Mouse (Mus musculus) neural tube, embryonic 12.5 days (tissue): Measurements from ENCODE around the gene Ubp1. TPM values are rescaled to one million over a fixed set of nuclear protein-coding genes. Genes with fewer than 3 reads are reported as not detected.

Source experiments
- ATAC-seq: fragments of 200-750 bp; cut with Nextera tagmentation; 2 replicates; pipeline ENCODE4 v1.8.0; 2017; ENCODE audit warnings: low read depth, mild to moderate bottlenecking, moderate TSS enrichment, moderate library complexity; ENCODE audit not compliant: low FRiP score
- H3K27ac ChIP-seq: fragments of 300-500 bp; sonication (generic); 2 replicates; pipeline ENCODE4 v1.5.1; 2016
- H3K27me3 ChIP-seq: fragments of 300-500 bp; sonication (generic); replicated peaks from 2 replicates; pipeline ENCODE4 v1.6.1; 2016; ENCODE audit warnings: mild to moderate bottlenecking
- H3K36me3 ChIP-seq: fragments of 300-500 bp; sonication (generic); 2 replicates; pipeline ENCODE4 v1.6.1; 2016; ENCODE audit warnings: mild to moderate bottlenecking
- H3K4me1 ChIP-seq: fragments of 300-500 bp; sonication (generic); 2 replicates; pipeline ENCODE4 v1.6.1; 2016
- H3K4me2 ChIP-seq: fragments of 300-500 bp; sonication (generic); replicated peaks from 2 replicates; pipeline ENCODE4 v1.6.1; 2016; ENCODE audit warnings: mild to moderate bottlenecking
- H3K4me3 ChIP-seq: fragments of 300-500 bp; sonication (generic); 2 replicates; pipeline ENCODE4 v1.5.1; 2016
- H3K9ac ChIP-seq: fragments of 300-500 bp; sonication (generic); 2 replicates; pipeline ENCODE4 v1.6.1; 2016; ENCODE audit warnings: mild to moderate bottlenecking
- H3K9me3 ChIP-seq: fragments of 300-500 bp; sonication (generic); 2 replicates; pipeline ENCODE4 v1.6.1; 2016; ENCODE audit warnings: mild to moderate bottlenecking
- WGBS: fragments of 180-500 bp; shearing (Covaris S2); methylation state at CpG from one replicate; pipeline ENCODE4 v1.1.7; 2016; 5-methylcytosine and 5-hydroxymethylcytosine counted together
- polyA plus RNA-seq: library from polyadenylated mRNA; unstranded; fragments of >200 nt; fragmentation: Nextera tagmentation; extraction: Ambion mirVana; gene quantifications from 2 replicates; pipeline ENCODE4 v1.2.1, GENCODE M21; 2016

Ubp1 gene
- polyA plus RNA-seq, 1 experiment from 2014 or later = 52.0 TPM

- no peaks in the 10 kb centered on the region for H3K36me3 ChIP-seq
- peaks cover 25% of the 10 kb centered on the region for H3K4me1 ChIP-seq
- H3K9me3 ChIP-seq = no peaks in the 10 kb centered on the region
- H3K4me3 ChIP-seq = no peak overlapping the region
- no peak overlapping the region for H3K27ac ChIP-seq
- WGBS = 89% methylated on average over 5 of the region's 5 CpGs
- no peaks in the 10 kb centered on the region for H3K27me3 ChIP-seq
- ATAC-seq = no peak
- no peak overlapping the region for H3K4me2 ChIP-seq
- no peak overlapping the region for H3K9ac ChIP-seq
Observed at GRCm38 (mm10) chr9:113935638-113936037, 4.9 kb downstream of the Ubp1 start.

GRCm38 (mm10) chr9:113939063-113939850 is 8.5 kb downstream of the Ubp1 start:
- ATAC-seq = no peak
- peaks cover 9% of the 10 kb centered on the region; the same call in 1 of the 2 replicates for H3K4me1 ChIP-seq
- no peak overlapping the region for H3K27ac ChIP-seq
- H3K9me3 ChIP-seq = no peaks in the 10 kb centered on the region
- H3K4me3 ChIP-seq = no peak overlapping the region
- no peak overlapping the region for H3K4me2 ChIP-seq
- 91% methylated on average over 9 of the region's 9 CpGs for WGBS
- H3K36me3 ChIP-seq = no peaks in the 10 kb centered on the region
- no peak overlapping the region for H3K9ac ChIP-seq
- H3K27me3 ChIP-seq = no peaks in the 10 kb centered on the region

- H3K4me2 ChIP-seq = no peak overlapping the region
- ATAC-seq = no peak
- H3K9ac ChIP-seq = no peak overlapping the region
- H3K36me3 ChIP-seq = peaks cover 7% of the 10 kb centered on the region
- H3K27ac ChIP-seq = no peak overlapping the region
- H3K9me3 ChIP-seq = no peaks in the 10 kb centered on the region
- no peaks in the 10 kb centered on the region for H3K4me1 ChIP-seq
- H3K27me3 ChIP-seq = no peaks in the 10 kb centered on the region
- 93% methylated on average over 3 of the region's 3 CpGs for WGBS
- H3K4me3 ChIP-seq = no peak overlapping the region
Observed at GRCm38 (mm10) chr9:113941103-113941805, 10.5 kb downstream of the Ubp1 start.

- H3K9me3 ChIP-seq = no peaks in the 10 kb centered on the region
- H3K36me3 ChIP-seq = peaks cover 17% of the 10 kb centered on the region
- no peaks in the 10 kb centered on the region for H3K27me3 ChIP-seq
- no peak for ATAC-seq
- H3K4me2 ChIP-seq = no peak overlapping the region
- no peak overlapping the region for H3K27ac ChIP-seq
- no peaks in the 10 kb centered on the region for H3K4me1 ChIP-seq
- no peak overlapping the region for H3K9ac ChIP-seq
- WGBS = 93% methylated on average over 1 of the region's 1 CpGs
- no peak overlapping the region for H3K4me3 ChIP-seq
Observed at GRCm38 (mm10) chr9:113943372-113943771, 12.6 kb downstream of the Ubp1 start.

- no peaks in the 10 kb centered on the region for H3K9me3 ChIP-seq
- H3K4me1 ChIP-seq = no peaks in the 10 kb centered on the region
- H3K9ac ChIP-seq = no peak overlapping the region
- 89% methylated on average over 1 of the region's 1 CpGs for WGBS
- no peak overlapping the region for H3K4me2 ChIP-seq
- no peak overlapping the region for H3K27ac ChIP-seq
- no peak for ATAC-seq
- no peak overlapping the region for H3K4me3 ChIP-seq
- no peaks in the 10 kb centered on the region for H3K27me3 ChIP-seq
- H3K36me3 ChIP-seq = peaks cover 24% of the 10 kb centered on the region
Observed at GRCm38 (mm10) chr9:113947216-113947615, 16.5 kb downstream of the Ubp1 start.

GRCm38 (mm10) chr9:113957777-113958176 is 27.0 kb downstream of the Ubp1 start:
- no peak overlapping the region for H3K9ac ChIP-seq
- H3K27me3 ChIP-seq = no peaks in the 10 kb centered on the region
- no peak overlapping the region for H3K4me3 ChIP-seq
- H3K36me3 ChIP-seq = peaks cover 60% of the 10 kb centered on the region
- no peaks in the 10 kb centered on the region for H3K4me1 ChIP-seq
- no peak overlapping the region for H3K27ac ChIP-seq
- no peak overlapping the region for H3K4me2 ChIP-seq
- no peaks in the 10 kb centered on the region for H3K9me3 ChIP-seq
- ATAC-seq = no peak
- WGBS = 94% methylated on average over 4 of the region's 4 CpGs

- no peak overlapping the region for H3K9ac ChIP-seq
- no peak overlapping the region for H3K4me3 ChIP-seq
- H3K4me2 ChIP-seq = no peak overlapping the region
- no peaks in the 10 kb centered on the region for H3K4me1 ChIP-seq
- no peak overlapping the region for H3K27ac ChIP-seq
- no peaks in the 10 kb centered on the region for H3K9me3 ChIP-seq
- peaks cover 76% of the 10 kb centered on the region for H3K36me3 ChIP-seq
- ATAC-seq = no peak
- H3K27me3 ChIP-seq = no peaks in the 10 kb centered on the region
Observed at GRCm38 (mm10) chr9:113963718-113964117, 33.0 kb downstream of the Ubp1 start.

GRCm38 (mm10) chr9:113964415-113964814 is 33.7 kb downstream of the Ubp1 start:
- Histone ChIP-seq H3K4me3 (no peak overlapping the region), H3K4me1 (no peaks in the 10 kb centered on the region), H3K4me2 (no peak overlapping the region), H3K36me3 (peaks cover 77% of the 10 kb centered on the region), H3K9ac (no peak overlapping the region), H3K9me3 (no peaks in the 10 kb centered on the region), H3K27me3 (no peaks in the 10 kb centered on the region), H3K27ac (no peak overlapping the region)
- no peak for ATAC-seq
- WGBS = 95% methylated on average over 8 of the region's 8 CpGs

GRCm38 (mm10) chr9:113966838-113967237 is 36.1 kb downstream of the Ubp1 start:
- no peaks in the 10 kb centered on the region for H3K27me3 ChIP-seq
- H3K27ac ChIP-seq = no peak overlapping the region
- no peak overlapping the region for H3K4me2 ChIP-seq
- H3K4me3 ChIP-seq = no peak overlapping the region
- peaks cover 85% of the 10 kb centered on the region for H3K36me3 ChIP-seq
- no peak for ATAC-seq
- 95% methylated on average over 4 of the region's 4 CpGs for WGBS
- H3K9me3 ChIP-seq = no peaks in the 10 kb centered on the region
- H3K4me1 ChIP-seq = no peaks in the 10 kb centered on the region
- H3K9ac ChIP-seq = no peak overlapping the region

- peaks cover 79% of the 10 kb centered on the region for H3K36me3 ChIP-seq
- 97% methylated on average over 7 of the region's 7 CpGs for WGBS
- H3K4me3 ChIP-seq = no peak overlapping the region
- no peak overlapping the region for H3K4me2 ChIP-seq
- no peaks in the 10 kb centered on the region for H3K4me1 ChIP-seq
- no peak for ATAC-seq
- H3K27ac ChIP-seq = no peak overlapping the region
- H3K27me3 ChIP-seq = no peaks in the 10 kb centered on the region
- H3K9ac ChIP-seq = no peak overlapping the region
- no peaks in the 10 kb centered on the region for H3K9me3 ChIP-seq
Observed at GRCm38 (mm10) chr9:113968967-113969366, 38.2 kb downstream of the Ubp1 start.

GRCm38 (mm10) chr9:113969399-113969798 is 38.7 kb downstream of the Ubp1 start:
- WGBS = 94% methylated on average over 8 of the region's 8 CpGs
- Histone ChIP-seq H3K27ac (no peak overlapping the region), H3K9ac (no peak overlapping the region), H3K9me3 (no peaks in the 10 kb centered on the region), H3K36me3 (peaks cover 79% of the 10 kb centered on the region), H3K4me3 (no peak overlapping the region), H3K4me2 (no peak overlapping the region), H3K4me1 (no peaks in the 10 kb centered on the region), H3K27me3 (no peaks in the 10 kb centered on the region)
- ATAC-seq = no peak

GRCm38 (mm10) chr9:113970041-113970440 is 39.3 kb downstream of the Ubp1 start:
- H3K27me3 ChIP-seq = no peaks in the 10 kb centered on the region
- 94% methylated on average over 14 of the region's 14 CpGs for WGBS
- H3K9me3 ChIP-seq = no peaks in the 10 kb centered on the region
- peaks cover 77% of the 10 kb centered on the region for H3K36me3 ChIP-seq
- ATAC-seq = no peak
- H3K4me1 ChIP-seq = no peaks in the 10 kb centered on the region
- no peak overlapping the region for H3K9ac ChIP-seq
- H3K27ac ChIP-seq = no peak overlapping the region
- H3K4me3 ChIP-seq = no peak overlapping the region
- H3K4me2 ChIP-seq = no peak overlapping the region

- H3K27ac ChIP-seq = no peak overlapping the region
- no peaks in the 10 kb centered on the region for H3K9me3 ChIP-seq
- no peak overlapping the region for H3K4me3 ChIP-seq
- H3K9ac ChIP-seq = no peak overlapping the region
- H3K4me1 ChIP-seq = no peaks in the 10 kb centered on the region
- no peak overlapping the region for H3K4me2 ChIP-seq
- H3K27me3 ChIP-seq = no peaks in the 10 kb centered on the region
- no peak for ATAC-seq
- H3K36me3 ChIP-seq = peaks cover 84% of the 10 kb centered on the region
- WGBS = 88% methylated on average over 8 of the region's 8 CpGs
Observed at GRCm38 (mm10) chr9:113971615-113972014, 40.9 kb downstream of the Ubp1 start.
